Mouse (Mus musculus) MEL (cell line): ENCODE measurements around the gene Cbln3.

Experiments used
- CTCF ChIP-seq, 3 experiments: IDR thresholded peaks in 2 of 3; conservative IDR thresholded peaks in 1 of 3; 2 replicates each; pipeline ENCODE4 v1.5.1; 2011 to 2012; ENCODE audit warnings: low read length in 3 of 3, low read depth in 2 of 3, mild to moderate bottlenecking in 2 of 3, improper control_type of control experiment in 1 of 3, inconsistent platforms in 1 of 3, mixed read lengths in 1 of 3, moderate library complexity in 1 of 3; ENCODE audit not compliant: control insufficient read depth in 1 of 3, insufficient read depth in 1 of 3, poor library complexity in 1 of 3, severe bottlenecking in 1 of 3
- E2F4 ChIP-seq: IDR thresholded peaks from 2 replicates; pipeline ENCODE4 v1.6.1; 2011; ENCODE audit warnings: low read depth, low read length, improper control_type of control experiment, borderline replicate concordance
- EP300 ChIP-seq, 2 experiments: IDR thresholded peaks; 2 replicates each; pipeline ENCODE4 v1.6.1; 2011; ENCODE audit warnings: improper control_type of control experiment in 2 of 2, low read length in 2 of 2, low read depth in 1 of 2, mild to moderate bottlenecking in 1 of 2
- JUND ChIP-seq: IDR thresholded peaks from 2 replicates; pipeline ENCODE4 v1.6.1; 2011; ENCODE audit warnings: low read depth, mild to moderate bottlenecking, improper control_type of control experiment, low read length
- MAX ChIP-seq: IDR thresholded peaks from 2 replicates; pipeline ENCODE4 v1.6.1; 2011; ENCODE audit warnings: low read length, improper control_type of control experiment
- MAZ ChIP-seq: IDR thresholded peaks from 2 replicates; pipeline ENCODE4 v1.6.1; 2012; ENCODE audit warnings: low read depth, mild to moderate bottlenecking, inconsistent platforms, low read length, improper control_type of control experiment
- POLR2A ChIP-seq, 2 experiments: IDR thresholded peaks; 2 replicates each; pipeline ENCODE4 v1.6.1; 2011 to 2012; ENCODE audit warnings: low read length in 2 of 2, mild to moderate bottlenecking in 2 of 2, control low read depth in 1 of 2, improper control_type of control experiment in 1 of 2, low read depth in 1 of 2, moderate library complexity in 1 of 2; ENCODE audit not compliant: control insufficient read depth in 1 of 2, insufficient read depth in 1 of 2, poor library complexity in 1 of 2
- RAD21 ChIP-seq: IDR thresholded peaks from 2 replicates; pipeline ENCODE4 v1.6.1; 2011; ENCODE audit warnings: mild to moderate bottlenecking, low read depth, low read length, improper control_type of control experiment
- SMC3 ChIP-seq: IDR thresholded peaks from 2 replicates; pipeline ENCODE4 v1.6.1; 2011; ENCODE audit warnings: low read depth, low read length, improper control_type of control experiment
- TBP ChIP-seq: IDR thresholded peaks from 2 replicates; pipeline ENCODE4 v1.8.0; 2011; ENCODE audit warnings: low read depth, low read length, improper control_type of control experiment
- TCF12 ChIP-seq: IDR thresholded peaks from 2 replicates; pipeline ENCODE4 v1.6.1; 2014; ENCODE audit warnings: low read depth, mild to moderate bottlenecking, inconsistent platforms, low read length, improper control_type of control experiment, moderate library complexity
- USF1 ChIP-seq: IDR thresholded peaks from 2 replicates; pipeline ENCODE4 v1.6.1; 2014; ENCODE audit warnings: low read depth, mild to moderate bottlenecking, inconsistent platforms, low read length, improper control_type of control experiment, moderate library complexity
- ZNF384 ChIP-seq: IDR thresholded peaks from 2 replicates; pipeline ENCODE4 v1.6.1; 2012; ENCODE audit warnings: low read depth, mild to moderate bottlenecking, inconsistent platforms, low read length, improper control_type of control experiment

- TF ChIP-seq ZNF384 (no peak), EP300 (IDR thresholded peaks at IDR 0.05; ENCODE audit: low read depth in 1 of 2, low read length in 2 of 2) (no peak), RAD21 (no peak), CTCF (IDR thresholded peaks at IDR 0.05 in 2 of 3, conservative IDR thresholded peaks at IDR 0.05 in 1 of 3; ENCODE audit: control insufficient read depth in 1 of 3, insufficient read depth in 1 of 3, low read depth in 2 of 3, low read length in 3 of 3, poor library complexity in 1 of 3, severe bottlenecking in 1 of 3) (no peak), TBP (no peak), TCF12 (no peak), POLR2A (IDR thresholded peaks at IDR 0.05; ENCODE audit: control insufficient read depth in 1 of 2, insufficient read depth in 1 of 2, low read depth in 1 of 2, low read length in 2 of 2, poor library complexity in 1 of 2) (no peak), MAZ (no peak), SMC3 (no peak), JUND (no peak), E2F4 (no peak), MAX (no peak), USF1 (no peak)
Observed at GRCm38 (mm10) chr14:55838312-55838711, 45.9 kb downstream of the Cbln3 start.
